Comparison of ENCODE assay signal across 9 mouse cellular contexts in the genomic region with DNA sequence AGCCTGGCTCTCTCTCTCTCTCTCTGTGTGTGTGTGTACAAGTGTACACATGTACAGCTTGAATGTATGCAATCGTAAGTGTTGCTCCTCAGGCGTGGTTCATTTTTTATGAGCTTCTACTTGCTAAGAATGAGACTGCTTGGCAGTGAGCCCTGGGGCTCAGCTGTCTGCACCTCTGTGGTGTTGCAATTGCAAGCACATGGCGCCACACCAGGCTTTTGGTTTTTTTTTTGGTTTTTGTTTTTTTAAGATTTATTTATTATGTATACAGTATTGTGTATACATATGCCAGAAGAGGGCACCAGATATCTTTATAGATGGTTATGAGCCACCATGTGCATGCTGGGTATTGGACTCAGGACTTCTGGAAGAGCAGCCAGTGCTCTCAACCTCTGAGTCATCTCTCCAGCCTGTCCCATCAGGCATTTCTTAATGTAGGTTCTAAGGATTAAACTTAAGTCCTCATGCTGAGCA. TPM values are rescaled to one million over a fixed set of nuclear protein-coding genes. Genes with fewer than 3 reads are reported as not detected.
A peak's percentile ranks its signal among the peaks of the same experiment; 100 is the strongest.
DNase-seq lines count a peak whose midpoint lies in the region; ATAC-seq and TF ChIP-seq lines count a peak whose summit lies in the region.
"Had no signal": no experiment of that assay in that cellular context is flagged by ENCODE, and none has a peak within 500 bp of the region (broad histone marks: within the 10 kb centered on the region; RNA-seq: fewer than 3 reads in every experiment).

No protein-coding gene starts in this region.

- peak; percentile 83 for DNase-seq in liver, adult 2 months (ENCODE audit: extremely low read depth, low read depth, low spot score)
- DNase-seq in adrenal gland, postnatal 25 days, result peak; percentile 45
- no peak for DNase-seq in thymus, postnatal 36 days
- no peak for DNase-seq in cerebellum, adult 18-20 months

- H3K36me3 ChIP-seq in liver, adult 2 months (ENCODE audit: control insufficient read depth, insufficient read depth, low read length), result peaks cover 61% of the 10 kb centered on the region
- H3K36me3 ChIP-seq in liver, embryonic 12.5 days, result no peaks in the 10 kb centered on the region
- no peaks in the 10 kb centered on the region for H3K36me3 ChIP-seq in heart, embryonic 16.5 days (ENCODE audit: control insufficient read depth, insufficient read depth)
- H3K36me3 ChIP-seq in myocyte (ENCODE audit: control insufficient read depth, insufficient read depth), result no peaks in the 10 kb centered on the region
- H3K36me3 ChIP-seq: neural tube, embryonic 12.5 days had no signal

- 21% methylated on average over 3 of the region's 3 CpGs for WGBS in liver, adult 2 months
- 72% methylated on average over 3 of the region's 3 CpGs for WGBS in liver, embryonic 12.5 days (ENCODE audit: insufficient replicate concordance)
- WGBS in heart, embryonic 16.5 days, result 32% methylated on average over 3 of the region's 3 CpGs

- H3K79me2 ChIP-seq in liver, adult 2 months (ENCODE audit: control insufficient read depth, insufficient read depth, low read length), result peaks cover 4% of the 10 kb centered on the region; the same call in 1 of the 2 replicates
- no peaks in the 10 kb centered on the region for H3K79me2 ChIP-seq in myocyte (ENCODE audit: control insufficient read depth, insufficient read depth)

- H3K4me2 ChIP-seq in liver, embryonic 12.5 days, result no peak overlapping the region
- H3K4me2 ChIP-seq in heart, embryonic 16.5 days (ENCODE audit: low read depth, low read length), result peak overlapping the region; percentile 3; the same call in 1 of the 2 replicates
- H3K4me2 ChIP-seq in myocyte (ENCODE audit: low read depth), result peak overlapping the region; percentile 44
- H3K4me2 ChIP-seq: neural tube, embryonic 12.5 days had no signal

- H3K4me1 ChIP-seq in liver, adult 2 months (ENCODE audit: control insufficient read depth, insufficient read depth, low read length), result peaks cover 25% of the 10 kb centered on the region
- H3K4me1 ChIP-seq in liver, embryonic 12.5 days, result no peaks in the 10 kb centered on the region
- peaks cover 10% of the 10 kb centered on the region; the same call in 1 of the 2 replicates for H3K4me1 ChIP-seq in heart, embryonic 16.5 days (ENCODE audit: control insufficient read depth, insufficient read depth, low read length)
- H3K4me1 ChIP-seq: neural tube, embryonic 12.5 days had no signal

- no peak overlapping the region for H3ac ChIP-seq in myocyte (ENCODE audit: control insufficient read depth, insufficient read length)

- no peaks in the 10 kb centered on the region for H3K9me3 ChIP-seq in liver, embryonic 12.5 days (replicated peaks)
- no peaks in the 10 kb centered on the region for H3K9me3 ChIP-seq in heart, embryonic 16.5 days (replicated peaks; ENCODE audit: control insufficient read depth, low read length)
- H3K9me3 ChIP-seq: neural tube, embryonic 12.5 days had no signal

- no peak for TF ChIP-seq CTCF in liver, adult 2 months (IDR thresholded peaks at IDR 0.05; ENCODE audit: low read depth, low read length)

- no peak for TF ChIP-seq POLR2A in liver, adult 2 months (IDR thresholded peaks at IDR 0.05; ENCODE audit: extremely low read depth, insufficient read depth, low read length)
- no peak for TF ChIP-seq POLR2A in myocyte (IDR thresholded peaks at IDR 0.05; ENCODE audit: insufficient read length, low read depth)

- H3K9ac ChIP-seq in liver, adult 2 months (ENCODE audit: low read depth, low read length), result no peak overlapping the region
- H3K9ac ChIP-seq in liver, embryonic 12.5 days, result no peak overlapping the region
- H3K9ac ChIP-seq in heart, embryonic 16.5 days (ENCODE audit: low read length), result no peak overlapping the region
- H3K9ac ChIP-seq: neural tube, embryonic 12.5 days had no signal

- no peaks in the 10 kb centered on the region for H3K27me3 ChIP-seq in liver, adult 2 months (ENCODE audit: control insufficient read depth, insufficient read depth, low read length)
- no peaks in the 10 kb centered on the region for H3K27me3 ChIP-seq in liver, embryonic 12.5 days (replicated peaks)
- H3K27me3 ChIP-seq in heart, embryonic 16.5 days (ENCODE audit: control insufficient read depth, insufficient read depth, low read length), result no peaks in the 10 kb centered on the region
- no peaks in the 10 kb centered on the region for H3K27me3 ChIP-seq in myocyte (ENCODE audit: control insufficient read depth, insufficient read depth, insufficient read length)
- H3K27me3 ChIP-seq: neural tube, embryonic 12.5 days had no signal

- H3K27ac ChIP-seq in liver, adult 2 months (replicated peaks; ENCODE audit: insufficient read depth, low read depth, low read length), result peak overlapping the region; percentile 29
- H3K27ac ChIP-seq in liver, embryonic 12.5 days, result no peak overlapping the region
- H3K27ac ChIP-seq in heart, embryonic 16.5 days (ENCODE audit: low read length), result 0 out of 2 replicates have a peak overlapping the region, but pooled peaks have one; percentile 24
- H3K27ac ChIP-seq: neural tube, embryonic 12.5 days had no signal

- ATAC-seq in liver, embryonic 12.5 days, result no peak
- peak; percentile 49 for ATAC-seq in heart, embryonic 16.5 days (replicated peaks; ENCODE audit: extremely low read depth, insufficient read depth, low FRiP score)
- ATAC-seq in activated CD4-positive, CD25-positive, alpha-beta regulatory T cell, adult 4 months, result no peak

- no peak overlapping the region for H3K4me3 ChIP-seq in liver, adult 2 months (ENCODE audit: insufficient read depth, low read depth, low read length)
- H3K4me3 ChIP-seq in liver, embryonic 12.5 days, result no peak overlapping the region
- H3K4me3 ChIP-seq in heart, embryonic 16.5 days (ENCODE audit: low read length), result no peak overlapping the region
- no peak overlapping the region for H3K4me3 ChIP-seq in myocyte
- H3K4me3 ChIP-seq: neural tube, embryonic 12.5 days had no signal

TF ChIP-seq in myocyte, 11 proteins besides CTCF, POLR2A, EP300 and RAD21:
- TF ChIP-seq TCF3 (IDR thresholded peaks at IDR 0.05; ENCODE audit: insufficient read length, low read depth), result no peak
- TF ChIP-seq MAX (IDR thresholded peaks at IDR 0.05; ENCODE audit: low read depth), result no peak
- TF ChIP-seq TCF12 (IDR thresholded peaks at IDR 0.05; ENCODE audit: insufficient read depth, poor library complexity, severe bottlenecking), result peak; percentile 33
- TF ChIP-seq E2F4 (IDR thresholded peaks at IDR 0.05; ENCODE audit: insufficient read depth), result no peak
- TF ChIP-seq CEBPB (IDR thresholded peaks at IDR 0.05; ENCODE audit: insufficient read depth, poor library complexity, severe bottlenecking), result peak; percentile 93
- peak in 2 of 3 experiments; percentile 26 to 44 for TF ChIP-seq MYOD1 (IDR thresholded peaks at IDR 0.05; ENCODE audit: control insufficient read depth in 1 of 3, insufficient read length in 2 of 3, low read depth in 2 of 3)
- TF ChIP-seq MYOG (IDR thresholded peaks at IDR 0.05; ENCODE audit: control insufficient read depth in 1 of 3, insufficient read depth in 1 of 3, insufficient read length in 2 of 3, low read depth in 2 of 3), result peak in 2 of 3 experiments; percentile 13 to 60
- TF ChIP-seq POLR2AphosphoS2 (IDR thresholded peaks at IDR 0.05; ENCODE audit: insufficient read length, low read depth), result no peak
- TF ChIP-seq REST (IDR thresholded peaks at IDR 0.05; ENCODE audit: insufficient read depth, insufficient read length), result no peak
- TF ChIP-seq USF1 (IDR thresholded peaks at IDR 0.05; ENCODE audit: low read depth), result no peak
- TF ChIP-seq SRF (IDR thresholded peaks at IDR 0.05; ENCODE audit: control insufficient read depth, insufficient read length, low read depth), result no peak

RNA-seq across cellular contexts. Expression of gene Fmo5, which starts 5.7 kb away (rescaled TPM):
- total RNA-seq in liver, adult 2 months (2014; rRNA removed), result 352 and 363 TPM in 2 replicates
- 145 and 230 TPM in 2 replicates for polyA plus RNA-seq in liver, adult 2 months (2012; rRNA removed)
- 5.6 and 5.7 TPM in 2 replicates for polyA plus RNA-seq in liver, embryonic 12.5 days (2016; fragmentation: Nextera tagmentation; extraction: Ambion mirVana)
- 10.7 and 13.1 TPM in 2 replicates for total RNA-seq in adrenal gland, postnatal 25 days (2021)
- polyA plus RNA-seq in heart, embryonic 16.5 days (2015; fragmentation: Nextera tagmentation; extraction: Ambion mirVana), result 4.5 and 5.9 TPM in 2 replicates
- polyA plus RNA-seq in myocyte (2012; fragmentation: generic; extraction: Trizol), result 0.17 TPM
- polyA plus RNA-seq in activated CD4-positive, CD25-positive, alpha-beta regulatory T cell, adult 4 months (2017; shearing (Covaris generic)), result 1 to 10 TPM; 7.0 TPM

RNA-seq across cellular contexts. Expression of gene Prkab2, which starts 23.7 kb away (rescaled TPM):
- total RNA-seq in liver, adult 2 months (2014; rRNA removed), result 0.81 and 0.83 TPM in 2 replicates
- 1.5 TPM in 2 replicates for polyA plus RNA-seq in liver, adult 2 months (2012; rRNA removed)
- 2.8 and 3.1 TPM in 2 replicates for polyA plus RNA-seq in liver, embryonic 12.5 days (2016; fragmentation: Nextera tagmentation; extraction: Ambion mirVana)
- total RNA-seq in adrenal gland, postnatal 25 days (2021), result 9.6 and 11.6 TPM in 2 replicates
- polyA plus RNA-seq in heart, embryonic 16.5 days (2015; fragmentation: Nextera tagmentation; extraction: Ambion mirVana), result 15.4 and 15.5 TPM in 2 replicates
- 8.8 TPM for polyA plus RNA-seq in myocyte (2012; fragmentation: generic; extraction: Trizol)
- polyA plus RNA-seq in activated CD4-positive, CD25-positive, alpha-beta regulatory T cell, adult 4 months (2017; shearing (Covaris generic)), result 1 to 10 TPM; 1.7 to 2.2 TPM

RNA-seq across cellular contexts. Expression of gene Chd1l, which starts 24.3 kb away (rescaled TPM):
- 7.3 and 7.7 TPM in 2 replicates for total RNA-seq in liver, adult 2 months (2014; rRNA removed)
- polyA plus RNA-seq in liver, adult 2 months (2012; rRNA removed), result 2.3 and 2.4 TPM in 2 replicates
- polyA plus RNA-seq in liver, embryonic 12.5 days (2016; fragmentation: Nextera tagmentation; extraction: Ambion mirVana), result 20.3 and 21.4 TPM in 2 replicates
- total RNA-seq in adrenal gland, postnatal 25 days (2021), result 13.9 and 20.1 TPM in 2 replicates
- 14.4 and 16.1 TPM in 2 replicates for polyA plus RNA-seq in heart, embryonic 16.5 days (2015; fragmentation: Nextera tagmentation; extraction: Ambion mirVana)
- polyA plus RNA-seq in myocyte (2012; fragmentation: generic; extraction: Trizol), result 3.3 TPM
- polyA plus RNA-seq in activated CD4-positive, CD25-positive, alpha-beta regulatory T cell, adult 4 months (2017; shearing (Covaris generic)), result 10 to 100 TPM; 21.8 TPM

RNA-seq across cellular contexts. Expression of gene Gm17651, which starts 40.2 kb away (rescaled TPM):
- not detected in 2 replicates for total RNA-seq in liver, adult 2 months (2014; rRNA removed)
- not detected in 2 replicates for polyA plus RNA-seq in liver, adult 2 months (2012; rRNA removed)
- polyA plus RNA-seq in liver, embryonic 12.5 days (2016; fragmentation: Nextera tagmentation; extraction: Ambion mirVana), result not detected in 2 replicates
- not detected in 2 replicates for total RNA-seq in adrenal gland, postnatal 25 days (2021)
- not detected in 2 replicates for polyA plus RNA-seq in heart, embryonic 16.5 days (2015; fragmentation: Nextera tagmentation; extraction: Ambion mirVana)
- polyA plus RNA-seq in myocyte (2012; fragmentation: generic; extraction: Trizol), result not detected
- not detected for polyA plus RNA-seq in activated CD4-positive, CD25-positive, alpha-beta regulatory T cell, adult 4 months (2017; shearing (Covaris generic))
- polyA plus RNA-seq: neural tube, embryonic 12.5 days had no signal

Comparison
In these comparisons a context has a peak if more than half of its experiments do, and no peak if none do; other contexts are left out.
1. RNA of gene Fmo5, which starts 5.7 kb away (polyA plus RNA-seq): 145 to 230 TPM in liver, adult 2 months; 7.0 TPM in activated CD4-positive, CD25-positive, alpha-beta regulatory T cell, adult 4 months, 4.5 to 5.9 TPM in heart, embryonic 16.5 days, 5.6 to 5.7 TPM in liver, embryonic 12.5 days and 0.17 TPM in myocyte (single experiment); every median in the first group is over 10 times any median in the second.
2. DNase-seq: peak in liver, adult 2 months (single experiment) and adrenal gland, postnatal 25 days (single experiment); none in thymus, postnatal 36 days (0 of 2) and cerebellum, adult 18-20 months (0 of 2).